Mouse (Mus musculus): ENCODE measurements around the gene Vmn2r59. TPM values are rescaled to one million over a fixed set of nuclear protein-coding genes. Genes with fewer than 3 reads are reported as not detected.
"Not testable (repeated sequence)": the region's sequence is repeated elsewhere in the genome, so short reads cannot be mapped to it uniquely, and the experiment has no call there.

The Vmn2r59 gene
- polyA plus RNA-seq (2014; fragmentation: Nextera tagmentation; extraction: Ambion mirVana), result not detected in 2 replicates

DNA sequence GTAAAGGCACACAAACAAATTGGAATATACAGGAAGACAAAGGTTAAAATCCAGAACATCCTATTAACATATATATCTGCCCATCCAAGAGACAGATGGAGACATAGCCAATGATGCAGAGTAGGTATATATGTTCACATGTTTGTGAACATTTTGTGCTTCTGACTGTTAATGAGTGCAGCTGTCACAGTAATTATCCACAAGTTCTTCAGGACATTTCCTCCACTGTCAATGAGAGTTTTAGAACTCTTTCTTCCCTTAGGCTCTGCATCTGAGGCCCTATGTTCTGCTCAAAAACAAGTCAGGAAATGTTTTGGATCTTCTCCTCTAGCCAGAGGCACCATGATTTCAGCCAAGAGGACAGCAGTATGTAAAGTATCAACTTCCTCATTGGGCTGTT, at the start of gene Vmn2r59:
TSS of gene Vmn2r59 (minus strand) at position 101 of the 400 bp plus-strand sequence.
- no peak for ATAC-seq (ENCODE audit: low read depth)
- no peak within 1 kb of the TSS for H3K9ac ChIP-seq (replicated peaks; ENCODE audit: low read depth, low read length)
- no peak within 1 kb of the TSS for H3K4me3 ChIP-seq (ENCODE audit: low read depth, low read length)
- H3K4me1 ChIP-seq (ENCODE audit: control insufficient read depth, insufficient read depth, low read length), result no peaks in the 10 kb centered on the region
- no peak within 1 kb of the TSS for H3K4me2 ChIP-seq (ENCODE audit: low read depth, low read length)
- H3K9me3 ChIP-seq (ENCODE audit: control insufficient read depth, low read length), result no peaks in the 10 kb centered on the region; the same call in 1 of the 2 replicates
- H3K27ac ChIP-seq (ENCODE audit: low read depth, low read length), result no peak within 1 kb of the TSS
- no peaks in the 10 kb centered on the region for H3K27me3 ChIP-seq (ENCODE audit: control insufficient read depth, insufficient read depth, low read length)
- no peaks in the 10 kb centered on the region for H3K36me3 ChIP-seq (ENCODE audit: control insufficient read depth, insufficient read depth, low read length)

DNA sequence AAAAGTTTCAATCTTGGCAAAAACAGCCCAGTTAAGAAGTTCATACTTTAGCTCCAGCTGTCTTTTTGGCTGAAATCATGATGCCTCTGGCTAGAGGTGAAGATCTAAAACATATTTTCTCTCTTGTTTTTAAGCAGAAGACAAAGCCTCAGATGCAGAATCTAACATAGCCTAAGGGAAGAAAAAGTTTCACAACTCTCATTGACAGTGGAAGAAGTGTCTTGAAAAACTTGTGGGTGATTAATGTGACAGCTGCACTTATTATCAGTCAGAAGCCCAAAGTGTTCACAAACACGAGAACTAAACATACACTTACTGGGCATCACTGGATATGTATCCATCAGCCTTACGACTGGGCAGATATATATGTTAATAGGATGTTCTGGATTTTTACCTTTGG, 48.6 kb upstream of the Vmn2r59 start, which contains the start of gene Vmn2r60:
TSS of gene Vmn2r60 (plus strand) at position 301 of the 400 bp plus-strand sequence.
- Histone ChIP-seq H3K27ac (ENCODE audit: low read depth, low read length) (no peak within 1 kb of the TSS), H3K9ac (replicated peaks; ENCODE audit: low read depth, low read length) (no peak within 1 kb of the TSS), H3K36me3 (ENCODE audit: control insufficient read depth, insufficient read depth, low read length) (no peaks in the 10 kb centered on the region), H3K9me3 (ENCODE audit: control insufficient read depth, low read length) (no peaks in the 10 kb centered on the region), H3K4me2 (ENCODE audit: low read depth, low read length) (no peak within 1 kb of the TSS), H3K4me3 (ENCODE audit: low read depth, low read length) (no peak within 1 kb of the TSS), H3K4me1 (ENCODE audit: control insufficient read depth, insufficient read depth, low read length) (no peaks in the 10 kb centered on the region), H3K27me3 (ENCODE audit: control insufficient read depth, insufficient read depth, low read length) (no peaks in the 10 kb centered on the region)
- WGBS, result 89% methylated on average over 2 of the region's 2 CpGs
- ATAC-seq (ENCODE audit: low read depth), result no peak

DNA sequence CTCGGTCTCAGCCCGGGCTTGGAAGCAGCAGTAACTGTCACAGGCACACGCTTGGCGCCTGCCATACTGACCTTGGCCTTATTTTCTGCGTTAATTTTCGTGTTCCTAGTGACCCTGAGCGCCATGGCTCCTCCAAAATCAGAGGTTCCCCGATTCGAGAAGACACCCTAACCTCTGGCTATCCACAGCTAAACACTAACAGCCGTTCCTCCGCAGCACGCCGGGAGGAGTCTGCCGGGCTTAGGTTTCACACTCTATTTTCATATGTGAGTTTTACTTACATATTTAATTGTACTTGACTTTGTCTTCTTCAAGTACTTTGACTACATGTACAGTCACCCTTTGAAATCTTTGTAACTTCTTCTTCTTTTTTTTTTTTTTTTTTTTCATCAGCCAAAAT, 48.2 kb upstream of the Vmn2r59 start:
- H3K27me3 ChIP-seq (ENCODE audit: control insufficient read depth, insufficient read depth, low read length); H3K9ac ChIP-seq (replicated peaks; ENCODE audit: low read depth, low read length); H3K9me3 ChIP-seq (ENCODE audit: control insufficient read depth, low read length); H3K36me3 ChIP-seq (ENCODE audit: control insufficient read depth, insufficient read depth, low read length); H3K4me2 ChIP-seq (ENCODE audit: low read depth, low read length); H3K4me1 ChIP-seq (ENCODE audit: control insufficient read depth, insufficient read depth, low read length); ATAC-seq (ENCODE audit: low read depth); H3K4me3 ChIP-seq (ENCODE audit: low read depth, low read length); H3K27ac ChIP-seq (ENCODE audit: low read depth, low read length): not testable (repeated sequence)
- 83% methylated on average over 12 of the region's 14 CpGs for WGBS

Other genes with a start within 250 kb of the Vmn2r59 start
- gene Vmn2r58, start 186.3 kb downstream of the Vmn2r59 start, polyA plus RNA-seq (2014; fragmentation: Nextera tagmentation; extraction: Ambion mirVana), result not detected in 2 replicates
- gene Vmn2r60, start 48.7 kb upstream of the Vmn2r59 start, polyA plus RNA-seq (2014; fragmentation: Nextera tagmentation; extraction: Ambion mirVana), result not detected in 2 replicates
- gene Vmn2r61, start 201.0 kb upstream of the Vmn2r59 start, polyA plus RNA-seq (2014; fragmentation: Nextera tagmentation; extraction: Ambion mirVana), result not detected in 2 replicates